ENCODE assay signal across 11 mouse cellular contexts in genomic region chr16:91140457-91140856, GRCm38 (mm10). TPM values are rescaled to one million over a fixed set of nuclear protein-coding genes. Genes with fewer than 3 reads are reported as not detected.
A peak's percentile ranks its signal among the peaks of the same experiment; 100 is the strongest.
DNase-seq lines count a peak whose midpoint lies in the region; ATAC-seq lines count a peak whose summit lies in the region.
"Had no signal": no experiment of that assay in that cellular context is flagged by ENCODE, and none has a peak within 500 bp of the region (broad histone marks: within the 10 kb centered on the region; RNA-seq: fewer than 3 reads in every experiment).

No protein-coding gene starts in this region.

- no peak overlapping the region for H3K27ac ChIP-seq in midbrain, embryonic 12.5 days (replicated peaks)
- no peak overlapping the region for H3K27ac ChIP-seq in intestine, embryonic 16.5 days (ENCODE audit: low read length)
- H3K27ac ChIP-seq: kidney, embryonic 15.5 days; liver, embryonic 12.5 days had no signal

- H3K9me3 ChIP-seq in midbrain, embryonic 12.5 days, result no peaks in the 10 kb centered on the region; the same call in 1 of the 2 replicates
- no peaks in the 10 kb centered on the region for H3K9me3 ChIP-seq in intestine, embryonic 16.5 days (ENCODE audit: control insufficient read depth, low read length)
- H3K9me3 ChIP-seq: liver, embryonic 12.5 days had no signal

- H3K4me2 ChIP-seq in midbrain, embryonic 12.5 days (replicated peaks), result peak overlapping the region; percentile 40
- no peak overlapping the region for H3K4me2 ChIP-seq in intestine, embryonic 16.5 days (ENCODE audit: low read depth, low read length)
- H3K4me2 ChIP-seq: kidney, embryonic 15.5 days; liver, embryonic 12.5 days had no signal

- peak; percentile 95 for ATAC-seq in midbrain, embryonic 12.5 days (ENCODE audit: low FRiP score, low read depth)
- no peak for ATAC-seq in intestine, embryonic 16.5 days
- ATAC-seq: liver, embryonic 12.5 days had no signal

- WGBS in midbrain, embryonic 12.5 days, result 4% methylated on average over 10 of the region's 10 CpGs
- WGBS in intestine, embryonic 16.5 days, result 29% methylated on average over 10 of the region's 10 CpGs

- 0 out of 2 replicates have a peak overlapping the region, but pooled peaks have one; percentile 3 for H3K4me3 ChIP-seq in midbrain, embryonic 12.5 days
- H3K4me3 ChIP-seq in intestine, embryonic 16.5 days (ENCODE audit: low read length), result no peak overlapping the region
- H3K4me3 ChIP-seq: kidney, embryonic 15.5 days; liver, embryonic 12.5 days had no signal

- H3K27me3 ChIP-seq in midbrain, embryonic 12.5 days, result peaks cover 75% of the 10 kb centered on the region
- H3K27me3 ChIP-seq in intestine, embryonic 16.5 days (replicated peaks; ENCODE audit: control insufficient read depth, insufficient read depth, low read length), result peaks cover 14% of the 10 kb centered on the region; the same call in 1 of the 2 replicates

- intact Hi-C loops in left cerebral cortex, postnatal 4 days (cut with DNase I), result no loop called here

- no peaks in the 10 kb centered on the region for H3K36me3 ChIP-seq in midbrain, embryonic 12.5 days
- no peaks in the 10 kb centered on the region for H3K36me3 ChIP-seq in intestine, embryonic 16.5 days (ENCODE audit: control insufficient read depth, insufficient read depth, low read length)
- H3K36me3 ChIP-seq: kidney, embryonic 15.5 days; liver, embryonic 12.5 days had no signal

- DNase-seq in left cerebral cortex, postnatal 4 days, result peak; percentile 64
- DNase-seq in left cerebral cortex, adult 18-20 months (ENCODE audit: low spot score in 2 of 2), result no peak
- DNase-seq in forelimb bud, embryonic 11.5 days (ENCODE audit: low read depth, low spot score), result peak; percentile 38
- DNase-seq in thymus, postnatal 0 days (ENCODE audit: low spot score), result no peak
- DNase-seq in frontal cortex, postnatal 14 days (ENCODE audit: low spot score in 2 of 2), result no peak
- DNase-seq in thymus, postnatal 14 days, result no peak
- DNase-seq: right cerebral cortex, postnatal 14 days had no signal

- H3K4me1 ChIP-seq in midbrain, embryonic 12.5 days, result peaks cover 30% of the 10 kb centered on the region
- H3K4me1 ChIP-seq in intestine, embryonic 16.5 days (ENCODE audit: control insufficient read depth, insufficient read depth, low read length), result no peaks in the 10 kb centered on the region
- H3K4me1 ChIP-seq: kidney, embryonic 15.5 days; liver, embryonic 12.5 days had no signal

- H3K9ac ChIP-seq in midbrain, embryonic 12.5 days (replicated peaks), result no peak overlapping the region
- no peak overlapping the region for H3K9ac ChIP-seq in intestine, embryonic 16.5 days (ENCODE audit: low read depth, low read length)
- H3K9ac ChIP-seq: kidney, embryonic 15.5 days; liver, embryonic 12.5 days had no signal

RNA-seq across cellular contexts. Expression of gene 4932438H23Rik, which starts 45.5 kb away (rescaled TPM):
- total RNA-seq in left cerebral cortex, postnatal 4 days (2021), result under 1 TPM; 0.40 to 0.44 TPM
- total RNA-seq in left cerebral cortex, adult 18-20 months (2021), result 1 to 10 TPM in 1 of 2 experiments, under 1 TPM in 1; 0.75 to 1.1 TPM
- 0.10 and 0.28 TPM in 2 replicates for polyA plus RNA-seq in midbrain, embryonic 12.5 days (2016; fragmentation: Nextera tagmentation; extraction: Ambion mirVana)
- 0.14 and 0.31 TPM in 2 replicates for polyA plus RNA-seq in thymus, postnatal 0 days (2015; fragmentation: Nextera tagmentation; extraction: Ambion mirVana)
- 0.17 and 0.22 TPM in 2 replicates for polyA plus RNA-seq in intestine, embryonic 16.5 days (2015; fragmentation: Nextera tagmentation; extraction: Ambion mirVana)
- polyA plus RNA-seq: liver, embryonic 12.5 days had no signal

Comparison
In these comparisons a context has a peak if more than half of its experiments do, and no peak if none do; other contexts are left out.
1. DNase-seq: peak in left cerebral cortex, postnatal 4 days (single experiment) and forelimb bud, embryonic 11.5 days (single experiment); none in left cerebral cortex, adult 18-20 months (0 of 2), thymus, postnatal 0 days (single experiment), frontal cortex, postnatal 14 days (0 of 2) and thymus, postnatal 14 days (single experiment).